Mouse (Mus musculus) left cerebral cortex, postnatal 36 days (tissue): ENCODE measurements around the gene N4bp1. TPM values are rescaled to one million over a fixed set of nuclear protein-coding genes. Genes with fewer than 3 reads are reported as not detected.
A peak's percentile ranks its signal among the peaks of the same experiment; 100 is the strongest.

Experiments used
- DNase-seq, 2 experiments: peaks; one replicate each; pipeline ENCODE4 v3.0.0; 2021 to 2022; ENCODE audit warnings: low spot score in 2 of 2, mixed read lengths in 1 of 2
- intact Hi-C: fragments of 180-260 bp; cut with DNase I; formaldehyde crosslinking; loops from one replicate; pipeline ENCODE4 v1.15.1; 2025
- total RNA-seq, 2 experiments: library from RNA; stranded (reverse); gene quantifications; 2 replicates each; pipeline ENCODE4 v1.2.3; 2021

Gene N4bp1
- 10 to 100 TPM; 31.1 to 38.6 TPM for total RNA-seq

GRCm38 (mm10) chr8:86884489-86885463, at the start of gene N4bp1:
TSS of gene N4bp1 (minus strand) at chr8:86885258.
- intact Hi-C loops, result loop anchor here (5.0 to 10.0 kb wide), 2 partner anchors 137 to 260 kb away; partner anchors contain the start of genes Gm10638, Lonp2 and Siah1a
- DNase-seq, result peak; percentile 89 to 90

- intact Hi-C loops, result loop anchor here (2.0 to 5.0 kb wide), 2 partner anchors 537 to 602 kb away; partner anchors contain the start of gene Cbln1
Observed at GRCm38 (mm10) chr8:86934841-86935240, 49.8 kb upstream of the N4bp1 start.

DNA sequence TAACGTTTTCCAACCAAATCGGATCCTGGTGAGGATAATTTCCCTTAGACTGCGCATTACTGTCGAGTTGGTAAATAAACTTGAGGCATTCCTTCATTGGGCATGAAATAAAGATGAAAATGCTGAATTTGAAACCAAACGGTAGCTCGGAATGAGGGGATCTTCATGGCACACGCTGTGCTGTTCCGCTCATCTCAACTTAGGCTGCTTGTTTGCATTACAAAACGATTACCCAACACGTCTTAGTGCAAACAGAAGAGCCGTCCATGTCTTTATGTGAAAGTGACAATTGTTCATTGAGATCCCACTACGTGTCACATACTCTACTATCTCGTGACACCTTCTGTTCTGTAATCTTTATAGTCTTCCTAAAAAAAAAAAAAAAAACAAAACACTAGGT, 49.3 kb upstream of the N4bp1 start:
- intact Hi-C loops, result loop anchor here (2.0 to 5.0 kb wide), 2 partner anchors 538 to 602 kb away; partner anchors contain the start of gene Cbln1
- DNase-seq, result no peak

More at GRCm38 (mm10) chr8:86934841-86935240, 49.8 kb upstream of the N4bp1 start:
- no peak for DNase-seq

- intact Hi-C loops, result loop anchor here (2.0 to 5.0 kb wide), 2 partner anchors 538 to 603 kb away; partner anchors contain the start of gene Cbln1
Observed at GRCm38 (mm10) chr8:86933898-86934297, 48.8 kb upstream of the N4bp1 start.

GRCm38 (mm10) chr8:86926237-86926636, 41.2 kb upstream of the N4bp1 start:
- no peak for DNase-seq
- intact Hi-C loops, result no loop called here

More at GRCm38 (mm10) chr8:86933898-86934297, 48.8 kb upstream of the N4bp1 start:
- peak; percentile 50 to 52 for DNase-seq

GRCm38 (mm10) chr8:86923219-86923835, 38.3 kb upstream of the N4bp1 start:
- intact Hi-C loops, result no loop called here
- DNase-seq, result no peak

DNA sequence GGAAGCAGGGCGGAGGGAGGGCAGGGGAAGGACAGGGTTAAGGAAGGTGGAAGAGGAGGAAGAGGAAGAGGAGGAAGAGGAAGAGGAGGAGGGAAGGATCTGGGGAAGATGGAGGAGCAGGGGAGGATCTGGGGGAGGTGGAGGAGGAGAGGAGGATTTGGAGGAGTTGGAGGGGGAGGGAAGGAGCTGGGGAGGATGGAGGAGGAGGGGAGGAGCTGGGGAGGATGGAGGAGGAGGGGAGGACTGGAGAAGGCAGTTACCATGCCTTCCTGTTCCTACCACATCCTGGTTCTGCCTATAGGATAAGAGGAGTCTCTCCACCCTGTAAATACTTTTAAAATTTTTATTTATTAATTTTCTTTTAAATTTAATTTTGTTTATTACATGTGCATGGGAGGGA, 37.6 kb upstream of the N4bp1 start:
- DNase-seq, result no peak
- intact Hi-C loops, result no loop called here

- no peak for DNase-seq
- intact Hi-C loops, result no loop called here
Observed at GRCm38 (mm10) chr8:86922141-86922540, 37.1 kb upstream of the N4bp1 start.

GRCm38 (mm10) chr8:86920996-86921395, 35.9 kb upstream of the N4bp1 start:
- DNase-seq, result no peak

GRCm38 (mm10) chr8:86920455-86920854, 35.4 kb upstream of the N4bp1 start:
- DNase-seq, result no peak

More at GRCm38 (mm10) chr8:86920996-86921395, 35.9 kb upstream of the N4bp1 start:
- intact Hi-C loops, result no loop called here

DNA sequence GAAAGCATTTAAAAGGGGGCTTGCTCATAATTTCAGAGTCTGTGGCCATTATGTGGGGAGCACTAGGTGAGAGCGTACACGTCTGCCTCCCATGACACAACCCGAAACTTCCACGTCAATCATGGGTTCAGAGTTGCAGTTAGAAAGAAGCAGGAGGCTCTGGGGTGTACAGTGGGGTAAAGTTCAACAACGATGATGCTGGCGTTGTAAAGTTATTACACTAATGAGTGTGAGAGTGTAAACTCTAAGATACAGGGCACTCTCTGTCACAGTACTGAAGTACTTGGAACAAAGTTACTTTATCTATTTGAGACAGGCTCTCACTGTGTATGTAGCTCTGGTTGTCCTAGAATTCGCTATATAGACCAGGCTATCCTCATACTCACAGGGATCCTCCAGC, 35.0 kb upstream of the N4bp1 start:
- no peak for DNase-seq
- intact Hi-C loops, result no loop called here

More at GRCm38 (mm10) chr8:86920455-86920854, 35.4 kb upstream of the N4bp1 start:
- intact Hi-C loops, result no loop called here

GRCm38 (mm10) chr8:86919262-86919661, 34.2 kb upstream of the N4bp1 start:
- no peak for DNase-seq
- intact Hi-C loops, result no loop called here

GRCm38 (mm10) chr8:86918093-86918492, 33.0 kb upstream of the N4bp1 start:
- intact Hi-C loops, result no loop called here
- no peak for DNase-seq

DNA sequence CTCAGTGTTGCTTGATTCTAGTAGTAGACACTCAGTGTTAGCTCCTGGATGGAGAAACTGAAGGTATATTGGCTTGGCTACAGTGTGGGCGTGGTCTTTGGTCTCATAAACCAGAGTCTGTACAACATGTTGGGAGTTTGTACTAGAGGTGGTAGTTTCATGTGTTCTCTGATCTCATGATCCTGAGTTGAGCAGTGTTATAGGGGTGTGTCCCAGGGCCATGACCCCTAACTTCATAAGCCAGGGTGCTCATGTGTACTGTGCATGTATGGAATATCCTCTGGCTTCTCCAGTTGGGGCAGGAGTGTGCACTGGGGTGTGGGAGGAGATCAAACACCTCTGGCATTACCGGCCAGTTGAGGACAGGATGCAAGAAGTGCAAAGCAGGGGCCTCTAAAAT, 32.6 kb upstream of the N4bp1 start:
- DNase-seq, result no peak
- intact Hi-C loops, result no loop called here

DNA sequence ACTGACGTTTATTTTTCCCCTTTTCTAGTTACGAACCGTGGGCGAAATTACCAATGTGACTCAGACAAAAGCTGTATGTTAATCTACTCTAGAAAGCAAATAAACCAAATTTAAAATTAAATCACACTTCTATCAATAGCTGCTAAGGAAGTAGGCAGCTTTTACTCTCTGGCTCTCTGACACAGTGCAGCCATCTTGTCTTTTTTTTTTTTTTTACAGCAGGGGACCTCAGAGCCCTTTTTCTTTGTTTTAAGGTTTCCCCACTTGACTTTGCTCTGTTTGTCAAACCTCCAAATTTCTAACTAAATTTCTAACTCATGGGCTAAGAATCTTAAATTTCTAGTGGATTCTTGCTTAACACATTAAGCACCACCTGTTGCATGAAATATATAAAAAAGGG, 31.3 kb upstream of the N4bp1 start:
- intact Hi-C loops, result no loop called here
- DNase-seq, result no peak

- intact Hi-C loops, result no loop called here
Observed at GRCm38 (mm10) chr8:86911136-86911535, 26.1 kb upstream of the N4bp1 start.

DNA sequence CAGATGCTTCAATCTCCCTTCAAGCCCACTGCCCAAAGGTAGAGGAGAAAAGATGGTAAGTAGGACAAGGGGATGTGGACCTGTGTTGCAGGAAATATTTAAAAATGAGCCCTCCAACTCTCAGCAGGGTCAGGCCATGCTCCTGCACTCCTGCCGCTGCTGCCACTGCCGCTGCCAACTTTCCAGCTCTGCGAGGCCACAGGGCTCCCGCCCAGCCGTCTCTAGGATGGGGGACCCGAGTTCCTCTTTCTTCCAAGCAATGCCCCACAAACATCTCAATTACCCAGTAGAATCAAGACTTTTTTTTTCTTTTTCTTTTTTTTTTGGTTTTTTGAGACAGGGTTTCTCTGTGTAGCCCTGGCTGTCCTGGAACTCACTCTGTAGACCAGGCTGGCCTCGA, 25.2 kb upstream of the N4bp1 start:
- intact Hi-C loops, result no loop called here
- DNase-seq, result no peak

More at GRCm38 (mm10) chr8:86911136-86911535, 26.1 kb upstream of the N4bp1 start:
- DNase-seq, result no peak

DNA sequence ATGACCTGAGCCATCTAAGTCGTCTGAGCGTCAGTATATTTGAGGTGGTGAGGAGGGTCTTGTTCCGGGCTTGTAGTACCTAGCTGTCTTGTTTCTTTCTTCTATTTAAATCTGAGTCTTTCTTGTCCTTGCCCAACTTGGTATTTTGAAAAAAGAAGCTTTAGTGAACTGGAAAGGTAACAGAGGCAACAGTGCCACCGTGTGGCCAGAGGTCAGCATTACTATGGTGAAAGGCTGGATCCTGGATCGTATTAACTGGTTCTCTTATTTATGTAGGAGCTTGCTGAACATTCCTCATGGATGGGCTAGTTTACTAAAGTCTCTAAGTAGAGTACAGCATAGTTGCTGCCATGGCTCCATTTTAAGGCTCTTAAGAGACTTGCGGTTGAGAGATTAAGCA, 23.5 kb upstream of the N4bp1 start:
- intact Hi-C loops, result loop anchor here (5.0 kb wide), 1 partner anchor 1311 kb away; no protein-coding TSS in a partner anchor
- DNase-seq, result peak; percentile 50 to 75

DNA sequence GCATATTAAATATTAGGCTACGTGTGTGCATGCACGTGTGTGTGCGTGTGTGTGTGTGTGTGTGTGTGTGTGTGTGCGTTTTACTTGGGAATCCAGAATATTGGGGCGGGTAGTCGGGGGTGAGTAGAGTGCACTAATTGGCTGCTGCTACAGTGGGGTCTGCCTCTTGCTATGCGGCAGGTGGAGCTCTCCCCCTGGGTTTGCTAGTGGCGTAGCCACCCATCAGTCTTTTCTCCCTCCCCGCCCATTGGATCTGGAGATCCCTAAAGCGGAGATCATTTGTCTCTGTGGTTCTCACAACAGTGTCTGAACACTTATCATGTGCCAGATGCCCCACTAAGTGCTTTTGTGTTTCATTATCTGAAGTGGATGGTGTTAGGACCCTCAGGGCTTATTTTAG, 19.9 kb upstream of the N4bp1 start:
- intact Hi-C loops, result loop anchor here (5.0 kb wide), 3 partner anchors 58 to 1308 kb away; no protein-coding TSS in a partner anchor
- no peak for DNase-seq

- intact Hi-C loops, result loop anchor here (5.0 kb wide), 2 partner anchors 56 to 261 kb away; no protein-coding TSS in a partner anchor
- DNase-seq, result peak; percentile 77 to 85
Observed at GRCm38 (mm10) chr8:86903104-86903503, 18.0 kb upstream of the N4bp1 start.
